Mouse (Mus musculus) hindbrain, embryonic 10.5 days (tissue): ENCODE measurements at regions not wholly inside any gene's neighbourhood (a gene's known extent, or its start where the extent isn't known, plus 50 kb on each side); places are given as distances from the start of the nearest gene placed in this dataset.
A peak's percentile ranks its signal among the peaks of the same experiment; 100 is the strongest.

Experiments used
- DNase-seq: peaks from one replicate; pipeline ENCODE4 v3.0.0-alpha.2; 2017; ENCODE audit warnings: low spot score
- H3K27ac ChIP-seq: fragments of 300-500 bp; sonication (generic); 2 replicates; pipeline ENCODE4 v1.5.1; 2016; ENCODE audit warnings: mild to moderate bottlenecking, moderate library complexity
- H3K27me3 ChIP-seq: fragments of 300-500 bp; sonication (generic); 2 replicates; pipeline ENCODE4 v1.6.1; 2016; ENCODE audit warnings: mild to moderate bottlenecking; ENCODE audit not compliant: poor library complexity, insufficient read depth, severe bottlenecking
- H3K36me3 ChIP-seq: fragments of 300-500 bp; sonication (generic); 2 replicates; pipeline ENCODE4 v1.6.1; 2016; ENCODE audit warnings: mild to moderate bottlenecking, moderate library complexity
- H3K4me1 ChIP-seq: fragments of 300-500 bp; sonication (generic); replicated peaks from 2 replicates; pipeline ENCODE4 v1.6.1; 2016; ENCODE audit warnings: mild to moderate bottlenecking
- H3K4me3 ChIP-seq: fragments of 300-500 bp; sonication (generic); 2 replicates; pipeline ENCODE4 v1.5.1; 2016; ENCODE audit warnings: mild to moderate bottlenecking, moderate library complexity
- H3K9me3 ChIP-seq: fragments of 300-500 bp; sonication (generic); 2 replicates; pipeline ENCODE4 v1.6.1; 2016; ENCODE audit warnings: mild to moderate bottlenecking, moderate library complexity
- WGBS: fragments of 180-500 bp; shearing (Covaris S2); methylation state at CpG from one replicate; pipeline ENCODE4 v1.1.7; 2016; 5-methylcytosine and 5-hydroxymethylcytosine counted together

DNA sequence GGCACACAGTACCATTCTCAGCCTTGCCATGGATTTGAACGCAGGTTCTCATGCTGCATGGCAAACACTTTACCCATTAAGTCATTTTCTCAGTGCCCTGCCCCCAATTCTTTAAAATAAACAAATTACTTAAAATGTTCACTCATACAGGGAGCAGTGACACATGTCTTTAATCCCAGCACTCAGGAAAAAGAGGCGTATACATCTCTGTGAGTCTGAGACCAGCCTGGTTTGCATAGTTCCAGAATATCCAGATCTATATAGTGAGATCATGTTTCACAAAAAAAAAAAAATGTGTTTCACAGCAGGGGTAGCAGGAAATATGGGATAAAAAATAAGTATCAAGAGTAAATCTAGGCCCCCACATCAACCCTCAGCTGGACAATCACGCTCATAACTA is 191.5 kb downstream of the Rps12 start:
- Histone ChIP-seq H3K27me3 (no peaks in the 10 kb centered on the region), H3K9me3 (no peaks in the 10 kb centered on the region), H3K27ac (no peak overlapping the region), H3K36me3 (no peaks in the 10 kb centered on the region), H3K4me1 (no peaks in the 10 kb centered on the region), H3K4me3 (no peak overlapping the region)
- 82% methylated on average over 3 of the region's 3 CpGs for WGBS
- DNase-seq: no peak

DNA sequence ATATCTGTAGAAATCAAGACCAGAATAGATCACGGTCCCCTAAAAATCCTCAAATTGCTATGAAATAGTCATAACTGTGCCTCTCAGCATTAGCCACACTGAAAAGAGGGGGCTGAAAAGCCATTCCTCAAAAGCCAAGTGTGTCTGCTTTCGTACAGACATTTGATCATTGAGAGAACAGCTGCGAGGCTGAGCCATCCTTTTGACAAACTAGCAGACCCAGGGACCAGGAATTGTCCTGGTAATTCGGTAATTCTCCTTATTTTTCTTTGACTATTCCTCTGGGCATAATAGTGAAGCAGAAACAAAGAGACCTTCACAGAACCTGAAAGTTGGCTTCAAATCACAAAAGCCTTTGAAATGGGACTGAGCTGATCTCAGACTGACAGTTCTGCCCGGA is 206.8 kb downstream of the Rps12 start:
- H3K4me1 ChIP-seq: 0 out of 2 replicates have a peak, but pooled peaks cover 4% of the 10 kb centered on the region
- H3K4me3 ChIP-seq: no peak overlapping the region
- H3K27me3 ChIP-seq: no peaks in the 10 kb centered on the region
- 54% methylated on average over 5 of the region's 5 CpGs for WGBS
- DNase-seq: no peak
- no peaks in the 10 kb centered on the region for H3K9me3 ChIP-seq
- H3K36me3 ChIP-seq: no peaks in the 10 kb centered on the region
- no peak overlapping the region for H3K27ac ChIP-seq

DNA sequence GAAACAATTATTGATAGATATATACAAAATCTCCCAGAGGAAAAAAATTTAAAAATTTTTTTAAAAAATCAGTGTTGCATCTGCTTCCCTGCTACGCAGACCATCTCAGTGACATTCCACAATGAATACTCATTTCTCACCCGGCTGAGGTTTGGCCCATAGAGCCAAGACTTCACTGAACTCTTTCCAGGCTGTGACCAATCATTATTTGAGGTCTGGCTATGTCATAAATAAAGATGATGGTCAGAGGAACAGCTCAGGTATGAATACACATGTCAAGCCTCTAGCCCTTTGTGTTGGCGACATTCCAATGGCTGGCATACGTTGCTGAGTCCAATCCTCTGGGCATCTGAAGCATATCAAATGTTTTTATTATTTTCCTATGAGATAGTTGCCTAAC is 216.1 kb downstream of the Rps12 start:
- Histone ChIP-seq H3K27ac (no peak overlapping the region), H3K4me3 (no peak overlapping the region), H3K9me3 (no peaks in the 10 kb centered on the region), H3K4me1 (no peaks in the 10 kb centered on the region), H3K36me3 (no peaks in the 10 kb centered on the region), H3K27me3 (no peaks in the 10 kb centered on the region)
- DNase-seq: no peak
- 87% methylated on average over 4 of the region's 4 CpGs for WGBS

DNA sequence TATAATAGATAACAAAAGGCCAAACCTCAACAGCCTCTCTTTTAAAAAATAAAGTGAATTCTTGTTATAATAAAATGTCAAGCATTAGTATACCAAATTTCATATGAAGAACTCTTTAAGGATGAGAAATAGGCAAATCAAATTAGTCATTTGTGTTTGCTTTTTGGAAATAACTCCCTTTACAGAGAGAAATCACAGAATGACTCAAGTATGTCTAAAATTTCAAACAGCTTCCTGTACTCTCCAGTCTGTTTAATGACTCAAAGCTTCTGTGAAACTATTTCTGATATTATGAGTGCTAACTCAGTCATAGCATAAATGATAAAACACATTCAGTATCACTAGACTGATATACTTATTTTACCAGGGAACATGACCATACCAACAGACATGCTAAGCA is 217.7 kb downstream of the Rps12 start:
- no peak overlapping the region for H3K4me3 ChIP-seq
- no peak for DNase-seq

DNA sequence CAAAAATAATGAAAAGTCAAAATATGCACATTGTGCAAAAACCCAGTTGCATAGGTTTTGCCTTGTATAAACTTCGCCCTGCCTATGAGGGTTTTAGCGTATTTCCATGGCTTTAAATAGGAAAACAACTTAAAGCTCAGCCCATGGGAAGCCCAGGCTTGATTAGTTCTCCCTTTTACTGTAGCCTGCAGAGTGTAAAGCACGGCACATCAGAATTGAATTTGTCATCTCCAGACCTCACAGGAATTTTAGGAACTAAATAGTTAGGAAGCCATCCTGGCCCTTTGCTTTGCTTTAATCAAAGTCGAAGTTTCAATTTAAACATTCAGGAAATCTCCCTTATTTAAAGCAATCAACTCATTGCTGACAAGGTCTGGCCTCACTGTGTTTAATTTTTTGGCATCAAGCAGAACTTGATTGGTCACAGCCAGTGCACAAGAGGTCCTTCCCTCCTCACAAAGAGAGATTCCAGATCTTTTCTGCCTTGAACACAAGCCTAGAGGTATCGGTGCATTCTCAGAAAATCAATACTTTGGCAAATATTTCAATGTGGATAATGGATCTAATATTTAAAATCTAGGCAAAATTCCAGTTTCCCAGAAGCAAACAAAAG is 211.8 kb upstream of the Eya4 start:
- Histone ChIP-seq H3K27ac (no peak overlapping the region), H3K4me3 (no peak overlapping the region), H3K36me3 (no peaks in the 10 kb centered on the region), H3K27me3 (no peaks in the 10 kb centered on the region), H3K9me3 (no peaks in the 10 kb centered on the region), H3K4me1 (no peaks in the 10 kb centered on the region)
- no peak for DNase-seq
- WGBS: 89% methylated on average over 5 of the region's 5 CpGs

More for the DNA sequence above, 217.7 kb downstream of the Rps12 start:
- no peaks in the 10 kb centered on the region for H3K27me3 ChIP-seq
- H3K4me1 ChIP-seq: no peaks in the 10 kb centered on the region
- H3K36me3 ChIP-seq: no peaks in the 10 kb centered on the region
- no peak overlapping the region for H3K27ac ChIP-seq
- H3K9me3 ChIP-seq: no peaks in the 10 kb centered on the region

DNA sequence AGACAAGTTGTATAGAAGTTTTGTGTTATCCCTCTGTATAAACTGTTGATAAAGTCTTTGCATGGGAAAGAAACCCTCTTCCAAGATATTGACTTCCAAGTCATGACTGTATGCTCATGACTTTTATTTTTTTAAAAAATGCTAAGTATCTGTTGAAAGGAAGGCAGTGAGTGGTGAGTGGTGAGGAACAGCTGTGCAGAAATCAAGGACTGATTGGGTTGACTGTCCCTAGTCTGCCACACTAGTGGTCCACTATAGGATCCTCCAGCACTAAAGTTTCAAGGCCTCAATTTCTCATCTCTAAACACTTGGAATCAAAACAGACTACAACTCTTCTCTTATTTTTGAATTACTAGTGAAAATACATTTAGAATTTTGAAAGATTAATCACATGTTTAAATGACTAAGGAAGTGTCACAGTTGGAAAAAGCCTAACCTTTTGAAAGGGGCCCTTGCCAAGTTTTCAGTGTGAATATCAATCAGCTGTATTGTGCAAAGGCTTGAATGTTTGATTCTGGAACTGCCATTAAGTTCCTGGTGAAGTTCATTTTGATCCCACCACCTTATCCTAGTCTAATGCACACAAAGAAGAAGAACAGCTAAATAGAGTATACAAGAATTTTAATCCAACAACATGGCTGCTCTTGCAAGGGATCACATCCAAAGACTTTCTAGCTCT is 209.5 kb upstream of the Eya4 start:
- H3K27ac ChIP-seq: no peak overlapping the region
- no peaks in the 10 kb centered on the region for H3K27me3 ChIP-seq
- H3K9me3 ChIP-seq: no peaks in the 10 kb centered on the region
- H3K4me1 ChIP-seq: no peaks in the 10 kb centered on the region
- no peaks in the 10 kb centered on the region for H3K36me3 ChIP-seq
- H3K4me3 ChIP-seq: no peak overlapping the region
- DNase-seq: no peak

DNA sequence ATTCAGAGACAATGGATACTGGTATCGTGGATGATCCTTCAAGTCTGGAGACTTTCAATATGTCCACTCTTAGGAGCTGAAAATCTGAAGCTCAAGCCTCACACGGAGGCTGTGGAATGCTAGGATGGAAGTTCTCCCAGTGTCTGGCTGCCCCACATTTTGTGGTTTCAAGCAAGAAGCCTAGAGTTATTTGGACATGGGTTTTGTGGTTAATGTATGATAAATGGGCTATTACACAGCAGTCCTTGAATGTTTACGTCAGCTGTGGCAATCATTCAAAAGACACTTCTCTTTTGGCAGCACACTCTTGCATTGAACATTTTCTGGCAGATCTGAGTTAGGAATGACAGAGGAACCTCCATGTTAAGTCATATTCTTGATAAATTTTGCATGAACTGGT is 207.2 kb upstream of the Eya4 start:
- Histone ChIP-seq H3K4me3 (no peak overlapping the region), H3K27me3 (no peaks in the 10 kb centered on the region), H3K36me3 (no peaks in the 10 kb centered on the region), H3K4me1 (no peaks in the 10 kb centered on the region), H3K9me3 (no peaks in the 10 kb centered on the region), H3K27ac (no peak overlapping the region)
- 89% methylated on average over 3 of the region's 3 CpGs for WGBS
- DNase-seq: no peak

DNA sequence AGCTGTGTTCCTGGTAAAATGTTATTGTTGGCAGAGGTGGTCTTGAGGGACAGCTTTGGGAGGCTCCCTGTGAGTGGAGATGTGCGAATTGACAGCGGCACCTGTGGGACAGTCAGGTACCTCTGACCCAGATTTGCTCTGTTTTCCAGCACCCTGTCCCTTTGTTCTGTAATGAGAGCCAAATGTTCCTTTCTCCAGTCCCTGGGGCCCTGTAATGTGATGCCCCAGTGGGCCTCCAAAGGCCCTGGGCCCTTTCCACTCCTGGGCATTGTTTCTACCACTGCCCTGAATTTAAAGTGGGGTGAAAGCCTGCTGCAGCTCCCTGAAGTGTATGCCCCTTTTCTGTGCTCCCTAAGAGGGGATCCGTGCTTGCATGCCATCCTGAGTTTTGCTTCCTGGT is 198.6 kb upstream of the Eya4 start:
- peak overlapping the region; percentile 45 for H3K27ac ChIP-seq

DNA sequence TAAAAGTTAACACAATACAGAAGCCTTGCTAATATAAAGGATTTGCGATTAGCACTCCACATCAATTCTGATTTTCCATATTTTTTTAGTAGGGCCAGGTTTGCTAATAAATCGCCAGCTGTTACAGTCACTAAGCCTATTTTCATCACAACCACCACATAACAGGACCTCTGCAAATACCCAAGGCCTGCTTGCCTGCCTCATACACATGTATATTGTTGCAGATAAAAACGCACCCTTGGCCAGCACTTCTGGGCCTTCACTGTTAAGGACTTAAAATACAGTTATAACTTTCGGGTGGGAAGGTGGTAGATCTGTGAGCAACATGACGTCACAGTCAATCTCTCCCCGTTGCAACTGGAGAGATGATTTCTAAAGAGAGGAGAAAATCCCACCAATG is 197.7 kb upstream of the Eya4 start:
- Histone ChIP-seq H3K4me3 (no peak overlapping the region), H3K27ac (no peak overlapping the region)

More for the DNA sequence above, 198.6 kb upstream of the Eya4 start:
- no peak for DNase-seq
- Histone ChIP-seq H3K4me1 (peaks cover 13% of the 10 kb centered on the region), H3K36me3 (no peaks in the 10 kb centered on the region), H3K9me3 (no peaks in the 10 kb centered on the region), H3K27me3 (no peaks in the 10 kb centered on the region), H3K4me3 (no peak overlapping the region)
- 15% methylated on average over 3 of the region's 3 CpGs for WGBS

DNA sequence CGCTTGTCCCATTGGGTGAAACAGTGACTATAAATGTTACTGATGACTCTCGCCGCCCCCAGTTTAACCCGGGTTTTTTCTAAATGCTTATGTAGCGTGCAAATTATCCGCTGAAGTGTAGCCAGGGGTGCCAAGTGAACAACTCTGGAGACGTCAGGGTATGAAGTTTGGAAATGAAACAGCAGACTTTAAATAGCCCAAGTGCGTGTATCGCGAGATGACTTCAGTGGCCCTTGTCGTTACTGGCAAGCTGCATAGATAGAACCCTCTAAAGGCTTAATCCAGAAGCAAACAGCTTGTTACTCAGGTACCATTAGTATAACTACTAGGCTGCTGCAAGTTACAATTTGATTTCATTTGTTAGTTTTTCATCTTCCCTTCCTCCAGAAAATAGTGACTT is 192.1 kb upstream of the Eya4 start:
- no peaks in the 10 kb centered on the region for H3K27me3 ChIP-seq
- H3K4me3 ChIP-seq: no peak overlapping the region
- peaks cover 7% of the 10 kb centered on the region for H3K4me1 ChIP-seq
- H3K36me3 ChIP-seq: no peaks in the 10 kb centered on the region
- no peak for DNase-seq
- no peak overlapping the region for H3K27ac ChIP-seq
- 80% methylated on average over 11 of the region's 11 CpGs for WGBS
- no peaks in the 10 kb centered on the region for H3K9me3 ChIP-seq

More for the DNA sequence above, 197.7 kb upstream of the Eya4 start:
- H3K4me1 ChIP-seq: peaks cover 13% of the 10 kb centered on the region
- H3K36me3 ChIP-seq: no peaks in the 10 kb centered on the region
- WGBS: 89% methylated on average over 6 of the region's 6 CpGs
- no peaks in the 10 kb centered on the region for H3K9me3 ChIP-seq
- H3K27me3 ChIP-seq: no peaks in the 10 kb centered on the region
- no peak for DNase-seq

DNA sequence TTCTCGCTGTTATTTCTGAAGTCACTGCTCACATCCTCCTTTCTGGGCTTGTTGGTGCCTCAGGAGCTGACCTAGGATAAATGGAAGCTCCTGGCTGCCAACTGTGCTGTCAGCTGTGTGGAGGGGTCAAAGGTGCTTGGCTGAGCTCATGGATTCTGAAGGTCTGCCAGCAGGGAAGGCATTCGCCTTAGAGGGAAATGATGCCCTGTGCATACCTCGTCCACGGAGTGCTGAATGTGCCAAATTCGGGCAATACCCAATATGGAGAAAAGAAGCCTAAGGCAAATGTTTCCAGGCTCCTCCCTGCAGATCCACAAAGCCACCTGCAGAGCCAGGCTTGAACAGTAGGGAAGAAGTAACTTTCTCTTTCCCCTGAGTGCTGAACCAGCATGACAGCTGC is 191.3 kb upstream of the Eya4 start:
- no peaks in the 10 kb centered on the region for H3K27me3 ChIP-seq
- no peak overlapping the region for H3K4me3 ChIP-seq
- peaks cover 7% of the 10 kb centered on the region for H3K4me1 ChIP-seq
- H3K36me3 ChIP-seq: no peaks in the 10 kb centered on the region
- no peaks in the 10 kb centered on the region for H3K9me3 ChIP-seq
- no peak for DNase-seq
- H3K27ac ChIP-seq: no peak overlapping the region
- 38% methylated on average over 5 of the region's 5 CpGs for WGBS

DNA sequence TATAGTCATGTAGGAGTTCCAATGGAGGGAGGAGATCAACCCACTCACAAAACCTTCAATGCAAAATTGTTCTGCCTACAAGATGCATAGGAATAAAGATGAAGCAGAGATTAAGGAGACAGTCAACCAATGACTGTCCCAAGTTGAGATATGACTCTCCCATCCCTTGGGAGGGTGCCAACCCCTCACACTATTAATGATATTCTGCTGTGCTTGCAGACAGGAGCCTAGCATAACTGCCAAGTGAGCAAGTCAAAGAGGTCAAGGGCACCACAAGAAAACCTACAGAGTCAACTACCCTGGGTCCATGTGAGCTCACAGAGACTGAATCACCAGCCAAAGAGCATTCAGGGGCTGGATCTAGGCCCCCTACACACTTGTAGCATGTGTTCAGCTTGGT is 184.1 kb upstream of the Eya4 start:
- no peak overlapping the region for H3K4me3 ChIP-seq
- H3K4me1 ChIP-seq: no peaks in the 10 kb centered on the region
- no peaks in the 10 kb centered on the region for H3K27me3 ChIP-seq
- H3K36me3 ChIP-seq: no peaks in the 10 kb centered on the region
- no peak overlapping the region for H3K27ac ChIP-seq
- no peaks in the 10 kb centered on the region for H3K9me3 ChIP-seq
- DNase-seq: no peak

DNA sequence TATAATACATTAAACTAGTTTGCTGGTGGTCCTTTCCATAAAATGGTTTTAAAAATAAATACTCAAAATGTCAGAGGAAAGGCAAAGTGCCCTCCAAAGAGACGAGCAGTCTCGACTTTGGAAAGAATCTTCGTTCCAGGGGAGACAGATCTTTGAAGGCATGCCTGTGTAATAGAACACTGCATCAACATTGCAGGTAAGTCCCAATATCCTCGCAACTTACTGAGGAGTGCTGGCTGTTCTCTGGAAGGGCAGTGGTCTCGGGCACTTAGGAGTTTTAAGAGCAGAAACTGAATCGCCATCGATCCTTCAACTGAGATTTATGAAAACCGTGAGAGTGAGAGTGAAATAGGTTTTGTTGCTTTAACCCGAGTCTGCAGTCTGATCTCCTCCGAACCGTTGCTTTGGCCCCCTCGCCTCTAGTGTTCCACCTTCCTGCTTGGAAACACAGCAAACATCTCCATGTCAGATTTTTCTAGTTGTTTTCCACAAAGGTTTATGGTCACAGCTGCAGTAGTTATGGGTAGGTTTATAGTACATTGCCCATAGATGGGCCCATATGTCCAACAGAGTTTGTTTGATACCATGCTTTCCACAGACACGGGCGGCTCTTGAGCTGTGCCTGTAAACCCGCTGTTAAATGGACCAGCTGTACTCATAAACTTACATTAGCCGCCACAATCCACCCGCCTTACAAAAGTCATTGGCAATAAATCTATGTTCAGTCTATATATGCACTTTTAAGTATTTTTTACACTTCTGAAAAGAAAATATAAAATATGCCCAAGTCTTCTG is 181.6 kb upstream of the Eya4 start:
- Histone ChIP-seq H3K9me3 (no peaks in the 10 kb centered on the region), H3K4me3 (no peak overlapping the region), H3K4me1 (no peaks in the 10 kb centered on the region), H3K27me3 (no peaks in the 10 kb centered on the region), H3K36me3 (no peaks in the 10 kb centered on the region), H3K27ac (no peak overlapping the region)
- WGBS: 92% methylated on average over 17 of the region's 17 CpGs
- DNase-seq: no peak
